ENCODE assay signal across 11 mouse cellular contexts in genomic region chr4:41532420-41532819, GRCm38 (mm10). TPM values are rescaled to one million over a fixed set of nuclear protein-coding genes. Genes with fewer than 3 reads are reported as not detected.
DNase-seq lines count a peak whose midpoint lies in the region; ATAC-seq lines count a peak whose summit lies in the region.
"Had no signal": no experiment of that assay in that cellular context is flagged by ENCODE, and none has a peak within 500 bp of the region (broad histone marks: within the 10 kb centered on the region; RNA-seq: fewer than 3 reads in every experiment).

No protein-coding gene starts in this region.

- no peaks in the 10 kb centered on the region for H3K9me3 ChIP-seq in hindbrain, embryonic 11.5 days (ENCODE audit: control insufficient read depth, low read length)
- H3K9me3 ChIP-seq in hindbrain, embryonic 16.5 days (ENCODE audit: control insufficient read depth, low read length) = no peaks in the 10 kb centered on the region

- H3K27me3 ChIP-seq in hindbrain, embryonic 11.5 days (ENCODE audit: control insufficient read depth, insufficient read depth, low read length) = no peaks in the 10 kb centered on the region
- H3K27me3 ChIP-seq in hindbrain, embryonic 16.5 days (replicated peaks; ENCODE audit: control insufficient read depth, insufficient read depth, low read length) = no peaks in the 10 kb centered on the region

- H3K4me3 ChIP-seq in hindbrain, embryonic 11.5 days (ENCODE audit: low read depth, low read length) = no peak overlapping the region
- no peak overlapping the region for H3K4me3 ChIP-seq in hindbrain, embryonic 16.5 days (ENCODE audit: low read length)

- H3K4me1 ChIP-seq in hindbrain, embryonic 11.5 days (replicated peaks; ENCODE audit: control insufficient read depth, insufficient read depth, low read length) = peaks cover 12% of the 10 kb centered on the region
- peaks cover 15% of the 10 kb centered on the region for H3K4me1 ChIP-seq in hindbrain, embryonic 16.5 days (ENCODE audit: control insufficient read depth, insufficient read depth, low read depth, low read length)

- no peak for ATAC-seq in hindbrain, embryonic 11.5 days (ENCODE audit: low FRiP score)
- ATAC-seq in hindbrain, embryonic 16.5 days = no peak
- 0 out of 2 replicates have a peak, but pooled peaks have one; percentile 53 for ATAC-seq in granulocyte monocyte progenitor cell, adult 5-6 weeks (replicated peaks; ENCODE audit: poor library complexity, severe bottlenecking)
- no peak for ATAC-seq in erythroblast, adult 5-6 weeks (replicated peaks; ENCODE audit: low FRiP score, poor library complexity, severe bottlenecking)

- H3K36me3 ChIP-seq in hindbrain, embryonic 11.5 days (ENCODE audit: control insufficient read depth, insufficient read depth, low read length) = no peaks in the 10 kb centered on the region
- H3K36me3 ChIP-seq in hindbrain, embryonic 16.5 days (ENCODE audit: control insufficient read depth, insufficient read depth, low read length) = no peaks in the 10 kb centered on the region

- H3K27ac ChIP-seq in hindbrain, embryonic 11.5 days (ENCODE audit: low read depth, low read length) = no peak overlapping the region
- H3K27ac ChIP-seq in hindbrain, embryonic 16.5 days (ENCODE audit: low read depth, low read length) = no peak overlapping the region

- DNase-seq in hindbrain, embryonic 11.5 days (ENCODE audit: low spot score) = peak; percentile 64
- peak; percentile 35 for DNase-seq in urinary bladder, postnatal 14 days (ENCODE audit: low spot score)
- DNase-seq in urinary bladder, postnatal 4 days (ENCODE audit: low spot score in 2 of 2) = no peak
- no peak for DNase-seq in frontal cortex, postnatal 10 days (ENCODE audit: low spot score in 2 of 2)
- DNase-seq in left cerebral cortex, adult 11 months (ENCODE audit: low spot score) = no peak
- DNase-seq: cerebellum, adult 9-11 months; layer of hippocampus, adult 9-11 months had no signal

- H3K4me2 ChIP-seq in hindbrain, embryonic 11.5 days (replicated peaks; ENCODE audit: low read depth, low read length) = no peak overlapping the region
- no peak overlapping the region for H3K4me2 ChIP-seq in hindbrain, embryonic 16.5 days (ENCODE audit: low read length)

- no peak overlapping the region for H3K9ac ChIP-seq in hindbrain, embryonic 11.5 days (ENCODE audit: low read depth, low read length)
- H3K9ac ChIP-seq in hindbrain, embryonic 16.5 days (ENCODE audit: low read depth, low read length) = no peak overlapping the region

- WGBS in hindbrain, embryonic 11.5 days = 22% methylated on average over 6 of the region's 6 CpGs
- WGBS in hindbrain, embryonic 16.5 days = 45% methylated on average over 6 of the region's 6 CpGs

RNA-seq across cellular contexts. Expression of gene 1110017D15Rik, which starts 15.3 kb away (rescaled TPM):
- 12.7 and 14.3 TPM in 2 replicates for polyA plus RNA-seq in hindbrain, embryonic 11.5 days (2014; fragmentation: Nextera tagmentation; extraction: Ambion mirVana)
- 17.9 and 21.7 TPM in 2 replicates for polyA plus RNA-seq in hindbrain, embryonic 16.5 days (2015; fragmentation: Nextera tagmentation; extraction: Ambion mirVana)
- total RNA-seq in granulocyte monocyte progenitor cell, adult 5-6 weeks (2014; fragmentation: Nextera tagmentation) = 1.9 TPM in 1 of 2 replicates, not detected in the other
- not detected in 2 replicates for total RNA-seq in granulocyte monocyte progenitor cell, adult 5-6 weeks (2017)
- not detected in 2 replicates for total RNA-seq in erythroblast, adult 5-6 weeks (2015; ENCODE audit: low replicate concordance)
- not detected in 2 replicates for total RNA-seq in erythroblast, adult 5-6 weeks (2017; ENCODE audit: low replicate concordance)
- total RNA-seq: neutrophil, adult 5-6 weeks had no signal

RNA-seq across cellular contexts. Expression of gene AI464131, which starts 29.5 kb away (rescaled TPM):
- 8.3 and 10.9 TPM in 2 replicates for polyA plus RNA-seq in hindbrain, embryonic 11.5 days (2014; fragmentation: Nextera tagmentation; extraction: Ambion mirVana)
- polyA plus RNA-seq in hindbrain, embryonic 16.5 days (2015; fragmentation: Nextera tagmentation; extraction: Ambion mirVana) = 18.4 and 19.5 TPM in 2 replicates
- total RNA-seq in granulocyte monocyte progenitor cell, adult 5-6 weeks (2014; fragmentation: Nextera tagmentation) = not detected in 2 replicates
- not detected in 2 replicates for total RNA-seq in granulocyte monocyte progenitor cell, adult 5-6 weeks (2017)
- not detected in 2 replicates for total RNA-seq in erythroblast, adult 5-6 weeks (2015; ENCODE audit: low replicate concordance)
- not detected in 2 replicates for total RNA-seq in erythroblast, adult 5-6 weeks (2017; ENCODE audit: low replicate concordance)
- total RNA-seq: neutrophil, adult 5-6 weeks had no signal

RNA-seq across cellular contexts. Expression of gene Fam219a, which starts 36.9 kb away (rescaled TPM):
- 11.8 and 17.6 TPM in 2 replicates for polyA plus RNA-seq in hindbrain, embryonic 11.5 days (2014; fragmentation: Nextera tagmentation; extraction: Ambion mirVana)
- 14.2 and 14.8 TPM in 2 replicates for polyA plus RNA-seq in hindbrain, embryonic 16.5 days (2015; fragmentation: Nextera tagmentation; extraction: Ambion mirVana)
- total RNA-seq in granulocyte monocyte progenitor cell, adult 5-6 weeks (2014; fragmentation: Nextera tagmentation) = 2.6 and 3.2 TPM in 2 replicates
- 0.26 and 1.9 TPM in 2 replicates for total RNA-seq in granulocyte monocyte progenitor cell, adult 5-6 weeks (2017)
- total RNA-seq in erythroblast, adult 5-6 weeks (2015; ENCODE audit: low replicate concordance) = 1.5 TPM in 2 replicates
- 0.26 and 1.3 TPM in 2 replicates for total RNA-seq in erythroblast, adult 5-6 weeks (2017; ENCODE audit: low replicate concordance)

RNA-seq across cellular contexts. Expression of gene Dnaic1, which starts 37.2 kb away (rescaled TPM):
- 2.9 and 3.2 TPM in 2 replicates for polyA plus RNA-seq in hindbrain, embryonic 11.5 days (2014; fragmentation: Nextera tagmentation; extraction: Ambion mirVana)
- 2.4 and 3.3 TPM in 2 replicates for polyA plus RNA-seq in hindbrain, embryonic 16.5 days (2015; fragmentation: Nextera tagmentation; extraction: Ambion mirVana)
- total RNA-seq in granulocyte monocyte progenitor cell, adult 5-6 weeks (2014; fragmentation: Nextera tagmentation) = not detected in 2 replicates
- total RNA-seq in granulocyte monocyte progenitor cell, adult 5-6 weeks (2017) = not detected in 2 replicates
- total RNA-seq in erythroblast, adult 5-6 weeks (2015; ENCODE audit: low replicate concordance) = not detected in 2 replicates
- total RNA-seq in erythroblast, adult 5-6 weeks (2017; ENCODE audit: low replicate concordance) = not detected in 2 replicates
- total RNA-seq: neutrophil, adult 5-6 weeks had no signal

Comparison
In these comparisons a context has a peak if more than half of its experiments do, and no peak if none do; other contexts are left out.
1. DNase-seq: peak in hindbrain, embryonic 11.5 days (single experiment) and urinary bladder, postnatal 14 days (single experiment); none in urinary bladder, postnatal 4 days (0 of 2), frontal cortex, postnatal 10 days (0 of 2) and left cerebral cortex, adult 11 months (single experiment).